23 mouse cellular contexts compared by ENCODE assay signal in the genomic region with DNA sequence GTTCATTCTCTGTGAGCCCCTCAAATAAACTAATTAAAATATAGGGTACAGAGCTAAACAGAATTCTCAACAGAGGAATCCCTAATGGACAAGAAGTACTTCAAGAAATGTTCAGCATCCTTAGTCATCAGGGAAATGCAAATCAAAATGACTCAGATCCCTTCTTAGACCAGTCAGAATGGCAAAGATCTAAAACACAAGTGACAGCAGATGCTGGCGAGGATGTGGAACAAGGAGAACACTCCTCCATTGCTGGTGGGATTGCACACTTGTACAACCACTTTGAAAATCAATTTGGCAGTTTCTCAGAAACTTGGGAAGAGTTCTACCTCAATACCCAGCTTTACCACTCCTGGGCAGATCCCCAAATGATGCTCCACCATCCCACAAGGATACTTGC. TPM values are rescaled to one million over a fixed set of nuclear protein-coding genes. Genes with fewer than 3 reads are reported as not detected.
"Had no signal": no experiment of that assay in that cellular context is flagged by ENCODE, and none has a peak within 500 bp of the region (broad histone marks: within the 10 kb centered on the region; RNA-seq: fewer than 3 reads in every experiment).

No protein-coding gene starts in this region.

- H3K27ac ChIP-seq: gastrocnemius, adult 2 months; heart, embryonic 10.5 days; hindbrain, embryonic 13.5 days; hindbrain, embryonic 15.5 days; hindbrain, postnatal 0 days; layer of hippocampus, adult 2 months; left cerebral cortex, adult 2 months; limb, embryonic 10.5 days; limb, embryonic 12.5 days; liver, embryonic 13.5 days had no signal

- ATAC-seq: hindbrain, postnatal 0 days; intestine, postnatal 0 days had no signal

- DNase-seq: gastrocnemius, adult 2 months; gastrocnemius, postnatal 10 days; gastrocnemius, postnatal 25 days; heart, adult 18-20 months; heart, postnatal 10 days; kidney, adult 18-20 months; kidney, adult 8-10 months; kidney, postnatal 10 days; kidney, postnatal 25 days; kidney, postnatal 4 days; liver; liver, embryonic 13.5 days had no signal

- H3K9ac ChIP-seq: heart, embryonic 12.5 days; hindbrain, embryonic 13.5 days; hindbrain, embryonic 15.5 days; limb, embryonic 12.5 days; liver, embryonic 13.5 days had no signal

- H3K4me2 ChIP-seq: heart, embryonic 12.5 days; hindbrain, embryonic 13.5 days; hindbrain, embryonic 15.5 days; limb, embryonic 12.5 days; liver, embryonic 11.5 days; liver, embryonic 13.5 days had no signal

- H3K9me3 ChIP-seq: heart, embryonic 10.5 days; heart, embryonic 12.5 days; hindbrain, embryonic 13.5 days; hindbrain, embryonic 15.5 days; limb, embryonic 10.5 days; limb, embryonic 12.5 days; liver, embryonic 13.5 days had no signal

- H3K27me3 ChIP-seq: heart, embryonic 12.5 days; hindbrain, embryonic 13.5 days; hindbrain, embryonic 15.5 days; limb, embryonic 12.5 days; liver, embryonic 13.5 days had no signal

- H3K36me3 ChIP-seq: hindbrain, embryonic 13.5 days; hindbrain, embryonic 15.5 days had no signal

- H3K4me1 ChIP-seq: heart, embryonic 10.5 days; heart, embryonic 12.5 days; hindbrain, embryonic 15.5 days; limb, embryonic 10.5 days; limb, embryonic 12.5 days had no signal

- H3K4me3 ChIP-seq: gastrocnemius, adult 2 months; heart, embryonic 10.5 days; heart, embryonic 12.5 days; hindbrain, embryonic 13.5 days; hindbrain, embryonic 15.5 days; layer of hippocampus, adult 2 months; left cerebral cortex, adult 2 months; limb, embryonic 10.5 days; limb, embryonic 12.5 days; liver, embryonic 13.5 days had no signal

RNA-seq across cellular contexts. Expression of gene Depdc1b, which starts 57.1 kb away (rescaled TPM):
- total RNA-seq: gastrocnemius, adult 2 months had no signal
